Mouse (Mus musculus) neural tube, embryonic 13.5 days (tissue): ENCODE data around the gene Pin1. TPM values are rescaled to one million over a fixed set of nuclear protein-coding genes. Genes with fewer than 3 reads are reported as not detected.

Source experiments
- ATAC-seq: fragments of 200-750 bp; cut with Nextera tagmentation; 2 replicates; pipeline ENCODE4 v1.8.0; 2017; ENCODE audit warnings: low read depth, mild to moderate bottlenecking, moderate TSS enrichment, moderate library complexity
- H3K27ac ChIP-seq: fragments of 300-500 bp; sonication (generic); replicated peaks from 2 replicates; pipeline ENCODE4 v1.5.1; 2015; ENCODE audit warnings: moderate library complexity, mild to moderate bottlenecking, inconsistent platforms
- H3K27me3 ChIP-seq: fragments of 300-500 bp; sonication (generic); 2 replicates; pipeline ENCODE4 v1.6.1; 2015; ENCODE audit warnings: mild to moderate bottlenecking, inconsistent platforms
- H3K36me3 ChIP-seq: fragments of 300-500 bp; sonication (generic); 2 replicates; pipeline ENCODE4 v1.6.1; 2015; ENCODE audit warnings: mild to moderate bottlenecking, inconsistent platforms
- H3K4me1 ChIP-seq: fragments of 300-500 bp; sonication (generic); replicated peaks from 2 replicates; pipeline ENCODE4 v1.6.1; 2015; ENCODE audit warnings: inconsistent platforms
- H3K4me2 ChIP-seq: fragments of 300-500 bp; sonication (generic); 2 replicates; pipeline ENCODE4 v1.6.1; 2015; ENCODE audit warnings: inconsistent platforms, mild to moderate bottlenecking, moderate library complexity
- H3K4me3 ChIP-seq: fragments of 300-500 bp; sonication (generic); 2 replicates; pipeline ENCODE4 v1.5.1; 2015; ENCODE audit warnings: mild to moderate bottlenecking, inconsistent platforms
- H3K9ac ChIP-seq: fragments of 300-500 bp; sonication (generic); 2 replicates; pipeline ENCODE4 v1.6.1; 2015; ENCODE audit warnings: moderate library complexity, mild to moderate bottlenecking, inconsistent platforms
- H3K9me3 ChIP-seq: fragments of 300-500 bp; sonication (generic); 2 replicates; pipeline ENCODE4 v1.6.1; 2016; ENCODE audit warnings: inconsistent platforms
- WGBS: fragments of 180-500 bp; shearing (Covaris S2); methylation state at CpG from one replicate; pipeline ENCODE4 v1.1.7; 2015; 5-methylcytosine and 5-hydroxymethylcytosine counted together
- polyA plus RNA-seq: library from polyadenylated mRNA; unstranded; fragments of >200 nt; fragmentation: Nextera tagmentation; extraction: Ambion mirVana; gene quantifications from 2 replicates; pipeline ENCODE4 v1.2.1, GENCODE M21; 2015

The Pin1 gene
- polyA plus RNA-seq, 1 experiment from 2014 or later, result 58.9 TPM

DNA sequence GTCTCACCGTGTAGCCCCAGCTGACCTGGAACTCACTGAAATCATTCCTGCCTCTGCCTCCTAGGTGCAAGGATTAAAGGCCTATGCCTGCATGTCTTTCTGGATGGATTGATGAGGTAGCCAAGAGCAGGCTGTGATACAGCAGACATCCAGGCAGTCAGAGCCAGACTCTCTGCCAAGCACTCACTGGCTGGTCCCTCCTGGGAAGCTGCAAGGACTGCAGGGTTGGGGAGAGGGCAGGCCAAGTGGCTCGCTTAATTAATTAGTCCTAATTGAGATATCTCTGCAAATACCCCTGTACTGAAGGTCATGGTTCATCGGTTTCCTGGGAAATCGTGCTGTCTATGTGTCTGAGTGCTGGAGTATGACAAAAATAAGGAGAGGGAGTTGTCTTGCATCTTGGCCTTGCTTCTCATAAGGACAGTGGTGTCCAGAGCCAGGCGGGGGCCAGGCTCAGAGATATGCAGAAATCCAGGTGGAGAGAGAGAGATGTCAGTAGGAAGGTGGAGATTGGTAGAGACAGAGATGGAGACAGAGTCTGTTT lies 61.1 kb downstream of the Pin1 start:
- 54% methylated on average over 5 of the region's 5 CpGs for WGBS
- 0 out of 2 replicates have a peak, but pooled peaks cover 7% of the 10 kb centered on the region for H3K36me3 ChIP-seq
- no peaks in the 10 kb centered on the region for H3K9me3 ChIP-seq
- H3K4me2 ChIP-seq, result 0 out of 2 replicates have a peak overlapping the region, but pooled peaks have one; percentile 24
- H3K4me1 ChIP-seq, result peaks cover 21% of the 10 kb centered on the region
- peak overlapping the region; percentile 88 for H3K27ac ChIP-seq
- peak overlapping the region; percentile 28; the same call in 1 of the 2 replicates for H3K9ac ChIP-seq
- H3K27me3 ChIP-seq, result no peaks in the 10 kb centered on the region
- ATAC-seq, result peak; percentile 57
- H3K4me3 ChIP-seq, result no peak overlapping the region

DNA sequence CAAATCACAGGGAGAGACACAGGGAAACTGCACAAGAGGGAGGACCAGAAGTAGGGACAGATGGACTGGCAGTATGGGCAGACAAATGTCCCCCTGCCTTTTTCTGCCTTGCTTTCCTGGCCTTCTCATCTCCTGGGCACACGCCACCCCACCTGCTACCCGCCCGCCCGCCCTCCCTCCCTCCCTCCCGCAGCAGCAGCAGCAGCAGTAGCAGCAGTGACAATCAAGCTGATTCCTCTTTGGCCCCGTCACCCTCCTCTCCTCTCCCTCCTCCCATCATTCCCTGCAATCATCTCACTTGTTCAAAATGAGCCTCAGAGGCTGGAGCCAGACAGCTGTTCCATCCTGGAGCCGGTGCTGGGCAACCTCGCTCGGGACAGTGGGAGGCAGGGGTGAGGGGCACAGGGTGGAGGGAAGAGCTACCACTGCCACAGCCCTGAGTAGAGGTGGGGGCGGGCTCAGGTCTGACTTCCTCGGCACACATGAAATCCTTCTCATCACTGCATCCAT lies 61.6 kb downstream of the Pin1 start:
- 21% methylated on average over 8 of the region's 11 CpGs for WGBS

DNA sequence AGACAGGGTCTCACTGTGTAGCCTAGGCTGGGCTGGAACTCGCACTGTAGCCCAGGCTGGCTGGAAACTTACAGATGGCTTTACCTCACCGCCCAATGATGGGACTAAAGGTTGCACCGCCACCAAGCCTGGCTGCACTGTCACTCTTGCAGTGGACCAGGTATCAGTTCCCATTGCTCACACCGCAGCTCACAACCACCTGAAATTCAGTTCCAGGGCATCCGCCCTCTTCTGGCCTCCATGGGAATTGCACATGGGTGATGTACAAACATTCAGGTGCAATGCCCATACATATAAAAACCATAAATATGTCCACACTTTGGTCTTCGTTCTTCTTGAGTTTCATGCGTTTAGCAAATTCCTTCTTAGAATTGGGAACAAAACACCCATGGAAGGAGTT lies 63.4 kb downstream of the Pin1 start:
- Histone ChIP-seq H3K27me3 (no peaks in the 10 kb centered on the region), H3K4me2 (no peak overlapping the region), H3K9me3 (no peaks in the 10 kb centered on the region), H3K9ac (no peak overlapping the region), H3K4me1 (peaks cover 22% of the 10 kb centered on the region), H3K27ac (no peak overlapping the region), H3K4me3 (no peak overlapping the region), H3K36me3 (peaks cover 6% of the 10 kb centered on the region; the same call in 1 of the 2 replicates)
- no peak for ATAC-seq
- WGBS, result 75% methylated on average over 7 of the region's 7 CpGs

More for the DNA sequence above, 61.6 kb downstream of the Pin1 start:
- H3K27ac ChIP-seq, result peak overlapping the region; percentile 88
- peak; percentile 80 for ATAC-seq
- H3K9ac ChIP-seq, result peak overlapping the region; percentile 28; the same call in 1 of the 2 replicates
- no peaks in the 10 kb centered on the region for H3K9me3 ChIP-seq
- no peaks in the 10 kb centered on the region for H3K27me3 ChIP-seq
- H3K4me2 ChIP-seq, result peak overlapping the region; percentile 24; the same call in 1 of the 2 replicates
- H3K4me3 ChIP-seq, result no peak overlapping the region
- peaks cover 21% of the 10 kb centered on the region for H3K4me1 ChIP-seq
- H3K36me3 ChIP-seq, result 0 out of 2 replicates have a peak, but pooled peaks cover 7% of the 10 kb centered on the region

Other genes with a start within 250 kb of the Pin1 start
- 15.2 and 15.3 TPM in 2 replicates for gene Zfp26, start 191.9 kb upstream of the Pin1 start, polyA plus RNA-seq
- 29.3 and 30.4 TPM in 2 replicates for gene Zfp426, start 159.3 kb upstream of the Pin1 start, polyA plus RNA-seq
- 107 and 129 TPM in 2 replicates for gene Zfp266, start 130.7 kb upstream of the Pin1 start, polyA plus RNA-seq
- 39.6 and 44.4 TPM in 2 replicates for gene Zfp846, start 70.8 kb upstream of the Pin1 start, polyA plus RNA-seq
- gene Ubl5, start 9.2 kb upstream of the Pin1 start, polyA plus RNA-seq, result 479 and 545 TPM in 2 replicates
- gene Fbxl12, start 7.3 kb upstream of the Pin1 start, polyA plus RNA-seq, result 16.0 and 16.2 TPM in 2 replicates
- gene Olfm2, start 94.3 kb downstream of the Pin1 start, polyA plus RNA-seq, result 127 and 128 TPM in 2 replicates
- 0.45 and 0.59 TPM in 2 replicates for gene Col5a3, start 163.0 kb downstream of the Pin1 start, polyA plus RNA-seq
- gene Rdh8, start 166.4 kb downstream of the Pin1 start, polyA plus RNA-seq, result not detected in 2 replicates
- 2.6 and 2.7 TPM in 2 replicates for gene A230050P20Rik, start 216.5 kb downstream of the Pin1 start, polyA plus RNA-seq
- gene Angptl6, start 227.6 kb downstream of the Pin1 start, polyA plus RNA-seq, result 8.8 and 9.7 TPM in 2 replicates
- gene Ppan, start 236.1 kb downstream of the Pin1 start, polyA plus RNA-seq, result 48.1 and 51.9 TPM in 2 replicates
- gene Eif3g, start 246.5 kb downstream of the Pin1 start, polyA plus RNA-seq, result 253 and 267 TPM in 2 replicates